Mouse (Mus musculus) midbrain, embryonic 14.5 days (tissue): ENCODE measurements around the gene Slc25a33. TPM values are rescaled to one million over a fixed set of nuclear protein-coding genes. Genes with fewer than 3 reads are reported as not detected.
A peak's percentile ranks its signal among the peaks of the same experiment; 100 is the strongest.

Experiments
- ATAC-seq: fragments of 200-750 bp; cut with Nextera tagmentation; 2 replicates; pipeline ENCODE4 v1.8.0; 2017; ENCODE audit warnings: moderate number of reproducible peaks, moderate library complexity; ENCODE audit not compliant: low FRiP score, low TSS enrichment
- DNase-seq: peaks from one replicate; pipeline ENCODE4 v3.0.0-alpha.2; 2015
- H3K27ac ChIP-seq: fragments of 300-500 bp; sonication (generic); replicated peaks from 2 replicates; pipeline ENCODE4 v1.5.1; 2014; ENCODE audit warnings: mild to moderate bottlenecking, low read depth, low read length, moderate library complexity
- H3K27me3 ChIP-seq: fragments of 300-500 bp; sonication (generic); 2 replicates; pipeline ENCODE4 v1.6.1; 2014; ENCODE audit warnings: low read length, control low read depth, mixed read lengths; ENCODE audit not compliant: control insufficient read depth, insufficient read depth
- H3K36me3 ChIP-seq: fragments of 300-500 bp; sonication (generic); 2 replicates; pipeline ENCODE4 v1.6.1; 2014; ENCODE audit warnings: low read length, control low read depth; ENCODE audit not compliant: control insufficient read depth, insufficient read depth
- H3K4me1 ChIP-seq: fragments of 300-500 bp; sonication (generic); 2 replicates; pipeline ENCODE4 v1.6.1; 2014; ENCODE audit warnings: mild to moderate bottlenecking, antibody characterized with exemption, low read length, control low read depth; ENCODE audit not compliant: control insufficient read depth, insufficient read depth
- H3K4me2 ChIP-seq: fragments of 300-500 bp; sonication (generic); 2 replicates; pipeline ENCODE4 v1.6.1; 2014; ENCODE audit warnings: mild to moderate bottlenecking, low read length, moderate library complexity
- H3K4me3 ChIP-seq: fragments of 300-500 bp; sonication (generic); replicated peaks from 2 replicates; pipeline ENCODE4 v1.5.1; 2014; ENCODE audit warnings: low read depth, low read length
- H3K9ac ChIP-seq: fragments of 300-500 bp; sonication (generic); replicated peaks from 2 replicates; pipeline ENCODE4 v1.6.1; 2014; ENCODE audit warnings: mild to moderate bottlenecking, low read length, moderate library complexity
- H3K9me3 ChIP-seq: fragments of 300-500 bp; sonication (generic); 2 replicates; pipeline ENCODE4 v1.6.1; 2016; ENCODE audit warnings: low read length, control low read depth, mixed read lengths; ENCODE audit not compliant: control insufficient read depth
- whole genome bisulfite sequencing: fragments of 180-500 bp; shearing (Covaris S2); extraction: QIAGEN DNeasy Blood & Tissue Kit; methylation state at CpG from one replicate; pipeline ENCODE4 v1.1.7; 2014; 5-methylcytosine and 5-hydroxymethylcytosine counted together
- polyA plus RNA-seq: library from polyadenylated mRNA; unstranded; fragments of >200 nt; fragmentation: Nextera tagmentation; extraction: Ambion mirVana; gene quantifications from 2 replicates; pipeline ENCODE4 v1.2.1, GENCODE M21; 2014

Slc25a33 gene
- polyA plus RNA-seq, 1 experiment from 2014 or later, result 29.1 TPM

DNA sequence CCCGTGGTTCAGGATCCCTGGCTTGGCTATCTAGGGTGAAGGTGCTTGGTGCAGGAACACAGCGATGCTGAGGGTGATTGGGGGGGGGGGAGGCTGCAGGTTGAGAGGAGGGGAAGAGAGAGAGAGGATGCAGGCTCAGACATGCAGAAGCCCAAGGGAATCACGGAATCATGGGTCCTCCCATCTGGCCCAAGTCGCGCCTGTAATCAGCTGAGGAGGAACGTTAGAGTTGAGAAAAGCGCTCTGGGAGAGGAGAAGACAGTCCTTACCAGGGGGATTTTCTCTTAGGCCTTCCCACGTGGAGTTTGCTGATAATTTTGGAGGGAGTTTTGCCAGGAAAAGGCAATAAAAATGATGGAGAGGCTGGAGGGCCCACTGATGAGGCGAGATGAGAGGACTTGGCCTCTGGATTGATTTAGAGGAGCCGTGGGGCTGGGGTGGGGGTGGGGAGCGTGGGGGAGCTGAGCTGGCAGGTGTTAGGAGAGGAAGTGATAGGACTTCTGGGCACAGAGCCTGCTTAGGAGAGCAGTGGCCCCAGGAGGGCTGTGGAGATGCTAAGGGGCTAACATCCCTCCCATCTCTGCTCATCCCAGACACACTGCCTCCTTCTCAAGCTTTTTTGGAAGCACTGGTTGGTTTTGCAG is 34.6 kb upstream of the Slc25a33 start:
- H3K4me1 ChIP-seq, result no peaks in the 10 kb centered on the region
- no peak for DNase-seq
- H3K9me3 ChIP-seq, result no peaks in the 10 kb centered on the region
- H3K27ac ChIP-seq, result no peak overlapping the region
- no peak overlapping the region for H3K9ac ChIP-seq
- no peak for ATAC-seq
- H3K4me3 ChIP-seq, result no peak overlapping the region
- WGBS, result 40% methylated on average over 11 of the region's 11 CpGs
- H3K4me2 ChIP-seq, result no peak overlapping the region
- no peaks in the 10 kb centered on the region for H3K36me3 ChIP-seq
- peaks cover 5% of the 10 kb centered on the region; the same call in 1 of the 2 replicates for H3K27me3 ChIP-seq

DNA sequence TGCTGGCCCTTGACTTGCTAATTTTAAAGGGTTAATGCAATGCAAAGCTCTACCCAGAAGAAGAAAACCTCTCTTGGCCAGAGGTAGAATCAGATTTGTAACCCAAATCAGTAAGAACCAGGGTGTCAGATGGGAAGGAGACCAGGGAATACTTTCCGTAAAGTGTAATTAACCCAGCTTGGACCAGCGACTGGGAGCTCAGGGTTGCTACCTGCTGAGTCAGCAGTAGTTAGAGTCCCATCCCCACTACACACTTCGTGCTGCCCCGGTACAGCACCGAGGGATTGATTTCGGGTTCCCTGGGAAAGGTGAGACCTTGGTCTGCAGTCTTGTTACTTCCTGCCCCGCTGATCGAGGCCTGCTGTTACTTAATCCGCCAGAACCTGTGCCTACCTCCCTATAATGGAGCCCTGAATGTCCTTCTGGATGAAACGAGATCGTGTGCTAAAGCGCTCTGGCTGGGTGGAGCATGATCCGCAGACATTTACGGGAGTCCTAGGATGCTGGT is 34.0 kb upstream of the Slc25a33 start:
- Histone ChIP-seq H3K27me3 (peaks cover 11% of the 10 kb centered on the region; the same call in 1 of the 2 replicates), H3K4me1 (no peaks in the 10 kb centered on the region), H3K4me2 (no peak overlapping the region), H3K9ac (0 out of 2 replicates have a peak overlapping the region, but pooled peaks have one; percentile 16), H3K36me3 (no peaks in the 10 kb centered on the region), H3K27ac (no peak overlapping the region), H3K9me3 (no peaks in the 10 kb centered on the region), H3K4me3 (no peak overlapping the region)
- WGBS, result 45% methylated on average over 14 of the region's 14 CpGs
- DNase-seq, result no peak
- ATAC-seq, result no peak

DNA sequence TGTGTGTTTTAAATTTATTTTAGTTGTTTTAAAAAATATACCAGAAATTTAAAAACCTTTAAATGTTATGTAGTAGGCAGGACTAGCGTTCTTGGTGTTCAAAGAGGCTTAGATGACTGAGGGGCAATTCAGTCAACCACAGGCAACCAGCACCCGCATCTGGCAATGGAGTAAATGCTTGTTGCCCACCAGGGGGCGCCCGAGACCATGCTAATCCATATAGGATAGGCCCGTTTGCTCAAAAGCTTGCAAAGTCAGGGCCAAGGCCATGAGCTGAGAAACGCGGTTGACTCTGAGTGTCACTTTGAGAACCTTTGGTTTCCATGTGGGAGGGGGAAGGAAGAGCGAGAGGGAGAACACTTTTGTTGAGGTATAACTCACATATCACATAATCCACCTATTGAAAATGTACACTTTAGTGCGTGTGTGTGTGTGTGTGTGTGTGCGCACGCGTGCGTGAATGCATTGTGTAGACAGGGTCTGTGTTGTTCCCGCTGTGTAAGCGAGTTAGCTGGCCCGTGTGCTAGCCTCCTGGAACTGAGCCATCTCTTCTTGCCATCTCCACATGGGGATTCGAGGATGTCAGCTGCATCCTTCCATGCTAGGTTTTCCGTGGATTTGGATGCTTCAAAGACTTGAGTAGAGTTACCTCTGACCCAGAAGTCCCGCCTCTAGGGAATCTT is 32.8 kb upstream of the Slc25a33 start:
- H3K4me3 ChIP-seq, result no peak overlapping the region
- WGBS, result 49% methylated on average over 19 of the region's 19 CpGs
- peak; percentile 24; the same call in 1 of the 2 replicates for ATAC-seq
- H3K27ac ChIP-seq, result no peak overlapping the region
- no peaks in the 10 kb centered on the region for H3K9me3 ChIP-seq
- DNase-seq, result peak; percentile 98
- no peak overlapping the region for H3K4me2 ChIP-seq
- no peaks in the 10 kb centered on the region for H3K4me1 ChIP-seq
- no peaks in the 10 kb centered on the region for H3K36me3 ChIP-seq
- no peak overlapping the region for H3K9ac ChIP-seq
- H3K27me3 ChIP-seq, result peaks cover 11% of the 10 kb centered on the region; the same call in 1 of the 2 replicates

DNA sequence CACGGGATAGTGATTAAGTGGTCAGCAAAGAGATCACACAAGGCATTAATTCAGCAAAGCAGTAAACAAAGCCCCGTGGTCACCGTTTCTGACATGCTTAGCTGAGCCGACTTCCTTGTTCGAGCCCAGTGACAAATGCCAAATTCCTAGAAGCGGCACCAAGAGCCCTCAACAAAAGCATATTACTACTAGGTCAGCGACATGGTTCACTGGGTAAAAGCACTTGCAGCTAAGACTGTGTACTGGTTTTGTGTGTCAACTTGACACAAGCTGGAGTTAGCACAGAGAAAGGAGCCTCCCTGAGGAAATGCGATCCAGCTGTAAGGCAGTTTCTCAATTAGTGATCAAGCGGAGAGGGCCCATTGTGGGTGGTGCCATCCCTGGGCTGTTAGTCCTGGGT is 28.2 kb upstream of the Slc25a33 start:
- ATAC-seq (no peak), DNase-seq (no peak)
- Histone ChIP-seq H3K4me3 (no peak overlapping the region), H3K4me1 (no peaks in the 10 kb centered on the region), H3K36me3 (no peaks in the 10 kb centered on the region), H3K9me3 (no peaks in the 10 kb centered on the region), H3K9ac (no peak overlapping the region), H3K27ac (no peak overlapping the region), H3K4me2 (no peak overlapping the region), H3K27me3 (peaks cover 8% of the 10 kb centered on the region; the same call in 1 of the 2 replicates)
- WGBS, result 5% methylated on average over 9 of the region's 9 CpGs

DNA sequence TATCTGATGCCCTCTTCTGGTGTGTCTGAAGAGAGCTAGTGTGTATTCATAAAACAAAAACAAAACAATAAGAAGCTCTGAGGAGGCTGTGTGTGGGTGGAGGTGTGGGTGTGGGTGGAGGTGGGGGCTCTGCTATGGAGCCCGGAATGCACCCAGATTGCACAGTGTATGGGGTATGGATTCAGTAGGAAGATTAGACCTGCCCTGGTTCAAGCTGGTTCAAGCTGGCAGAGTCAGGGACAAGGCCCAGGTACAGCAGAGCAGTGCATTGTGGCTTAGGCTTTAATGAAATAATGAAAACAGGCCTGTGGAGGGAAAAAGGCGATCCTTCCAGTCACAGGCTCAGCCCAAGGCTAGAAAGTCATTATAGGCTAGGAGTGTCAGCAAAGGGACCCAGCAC is 26.5 kb upstream of the Slc25a33 start:
- 74% methylated on average over 2 of the region's 2 CpGs for WGBS
- no peak for ATAC-seq
- H3K4me1 ChIP-seq, result no peaks in the 10 kb centered on the region
- no peak overlapping the region for H3K4me2 ChIP-seq
- no peak overlapping the region for H3K4me3 ChIP-seq
- no peaks in the 10 kb centered on the region for H3K36me3 ChIP-seq
- no peak overlapping the region for H3K9ac ChIP-seq
- H3K27ac ChIP-seq, result no peak overlapping the region
- DNase-seq, result no peak
- no peaks in the 10 kb centered on the region for H3K9me3 ChIP-seq
- H3K27me3 ChIP-seq, result peaks cover 8% of the 10 kb centered on the region; the same call in 1 of the 2 replicates

DNA sequence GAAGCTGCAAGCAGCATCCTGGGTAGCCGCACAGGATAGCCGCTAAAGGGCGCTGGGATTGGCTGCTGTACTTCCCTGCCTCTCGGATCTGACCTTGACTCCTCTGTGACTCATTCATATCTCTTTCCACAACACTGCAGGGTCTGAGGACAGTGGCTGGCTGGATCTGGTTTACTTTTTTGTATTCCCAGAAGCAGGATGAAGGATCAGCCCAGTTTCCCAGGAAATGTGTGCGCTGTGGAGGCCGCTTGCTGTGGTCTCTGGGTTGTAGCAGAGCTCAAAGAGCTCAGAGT is 26.0 kb upstream of the Slc25a33 start:
- Histone ChIP-seq H3K9ac (no peak overlapping the region), H3K9me3 (no peaks in the 10 kb centered on the region), H3K4me1 (no peaks in the 10 kb centered on the region), H3K27ac (no peak overlapping the region), H3K4me2 (no peak overlapping the region), H3K36me3 (no peaks in the 10 kb centered on the region), H3K4me3 (no peak overlapping the region), H3K27me3 (peaks cover 8% of the 10 kb centered on the region; the same call in 1 of the 2 replicates)
- 89% methylated on average over 6 of the region's 6 CpGs for WGBS
- ATAC-seq (no peak), DNase-seq (no peak)

DNA sequence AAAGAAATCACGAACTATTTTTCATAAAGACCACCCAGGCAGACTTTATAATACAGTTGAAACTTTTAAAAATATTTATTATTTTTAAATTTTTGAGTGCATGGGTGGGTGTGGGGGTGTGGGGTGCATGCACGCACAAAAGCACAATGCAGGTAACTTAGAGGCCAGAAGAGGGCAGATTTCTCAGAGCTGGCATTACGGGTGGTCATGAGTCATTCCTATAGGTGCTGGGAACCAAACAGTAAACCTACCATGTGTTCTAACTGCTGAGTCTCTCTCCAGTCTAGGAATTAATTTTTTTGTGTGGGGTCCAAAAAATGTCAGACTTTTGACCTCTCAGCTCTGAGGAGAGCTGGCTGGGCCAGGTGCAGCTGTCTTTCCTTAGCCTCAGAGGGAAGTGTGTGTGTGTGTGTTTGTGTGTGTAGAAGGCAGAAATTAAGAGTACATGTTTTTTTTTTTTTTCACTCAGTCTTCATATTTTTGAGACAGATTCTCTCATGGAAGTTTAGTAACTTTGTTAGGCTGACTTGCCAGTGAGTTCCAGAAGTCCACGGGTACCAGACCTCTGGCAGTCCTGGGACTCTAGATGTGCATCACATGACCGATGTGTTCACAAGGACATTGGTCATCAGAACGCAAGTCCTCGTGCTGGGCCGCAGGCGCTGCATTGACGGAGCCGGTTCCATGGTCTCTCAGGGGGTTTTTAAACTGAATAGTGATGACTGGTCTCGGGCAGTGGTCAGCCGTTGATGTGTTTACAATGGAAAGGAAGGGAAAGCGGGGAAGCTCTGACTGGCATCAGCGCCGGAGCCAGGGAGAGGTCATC is 25.5 kb upstream of the Slc25a33 start:
- H3K9ac ChIP-seq, result no peak overlapping the region
- no peaks in the 10 kb centered on the region for H3K9me3 ChIP-seq
- no peaks in the 10 kb centered on the region for H3K36me3 ChIP-seq
- H3K4me2 ChIP-seq, result no peak overlapping the region
- H3K4me3 ChIP-seq, result no peak overlapping the region
- no peak overlapping the region for H3K27ac ChIP-seq
- H3K27me3 ChIP-seq, result peaks cover 8% of the 10 kb centered on the region; the same call in 1 of the 2 replicates
- DNase-seq (no peak), ATAC-seq (no peak)
- no peaks in the 10 kb centered on the region for H3K4me1 ChIP-seq
- WGBS, result 86% methylated on average over 16 of the region's 16 CpGs

DNA sequence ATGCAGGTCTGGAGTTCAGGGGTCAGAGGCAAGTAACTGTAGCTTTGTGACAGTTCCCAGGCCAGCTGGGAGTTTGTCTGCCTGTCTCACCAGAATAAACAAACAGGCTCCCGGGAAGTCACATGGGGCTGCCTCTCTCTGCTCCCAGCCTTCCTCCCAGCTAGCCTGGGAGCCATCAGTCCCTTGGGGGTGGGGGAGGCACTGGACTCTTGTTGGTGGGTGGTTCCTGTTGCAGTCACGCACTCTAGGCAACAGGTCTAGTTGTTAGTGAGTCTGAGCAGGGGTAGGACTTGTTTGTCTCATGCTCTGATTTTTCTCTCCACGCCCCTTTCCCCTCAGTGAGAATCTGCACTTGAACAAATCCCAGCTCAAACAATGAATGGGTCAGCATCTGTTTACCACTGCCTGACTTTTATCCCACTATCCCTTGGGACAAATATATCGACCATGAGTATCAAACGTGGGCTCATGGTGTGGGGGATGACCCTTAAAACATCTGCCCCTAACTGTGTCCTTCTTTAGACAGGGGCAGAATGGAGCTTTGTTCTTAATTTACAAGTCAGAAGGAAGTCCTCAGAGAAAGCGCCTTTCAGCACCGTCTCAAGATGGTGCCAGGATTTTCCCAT is 24.7 kb upstream of the Slc25a33 start:
- H3K4me3 ChIP-seq, result no peak overlapping the region
- 15% methylated on average over 7 of the region's 7 CpGs for WGBS
- no peak overlapping the region for H3K4me2 ChIP-seq
- H3K9me3 ChIP-seq, result no peaks in the 10 kb centered on the region
- no peak for DNase-seq
- no peaks in the 10 kb centered on the region for H3K4me1 ChIP-seq
- H3K36me3 ChIP-seq, result no peaks in the 10 kb centered on the region
- ATAC-seq, result no peak
- no peak overlapping the region for H3K27ac ChIP-seq
- peaks cover 7% of the 10 kb centered on the region; the same call in 1 of the 2 replicates for H3K27me3 ChIP-seq
- no peak overlapping the region for H3K9ac ChIP-seq
